Comparison of ENCODE assay signal across 20 mouse cellular contexts in the genomic region with DNA sequence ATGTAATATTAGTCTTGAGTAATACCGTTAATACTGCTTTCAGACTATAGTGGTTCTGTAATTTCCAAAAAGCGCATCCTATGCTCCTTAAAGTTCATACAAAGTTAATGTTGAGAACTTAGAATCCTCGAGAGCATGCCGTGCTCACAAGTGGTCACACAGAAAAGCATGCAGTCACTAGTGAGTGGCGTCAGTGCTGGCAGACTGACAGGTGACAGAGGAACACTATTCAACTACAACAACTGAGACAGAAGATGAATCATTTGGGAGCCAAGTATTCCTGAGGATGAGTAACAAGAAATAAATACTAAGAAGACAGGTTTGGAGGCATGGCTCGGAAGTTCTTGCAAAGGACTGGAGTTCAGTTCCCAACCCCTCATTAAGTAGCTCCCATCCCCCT.
"Had no signal": no experiment of that assay in that cellular context is flagged by ENCODE, and none has a peak within 500 bp of the region (broad histone marks: within the 10 kb centered on the region; RNA-seq: fewer than 3 reads in every experiment).

No protein-coding gene starts in this region.

- H3K27ac ChIP-seq: limb, embryonic 10.5 days; limb, embryonic 13.5 days; liver, embryonic 15.5 days; midbrain, embryonic 10.5 days; midbrain, embryonic 13.5 days; stomach, embryonic 15.5 days had no signal

- H3K9me3 ChIP-seq: limb, embryonic 10.5 days; limb, embryonic 13.5 days; liver, embryonic 12.5 days; liver, embryonic 15.5 days; lung, embryonic 15.5 days; megakaryocyte, embryonic 14.5 days; midbrain, embryonic 10.5 days; midbrain, embryonic 13.5 days; stomach, embryonic 15.5 days had no signal

- H3K4me3 ChIP-seq: limb, embryonic 10.5 days; limb, embryonic 13.5 days; liver, embryonic 12.5 days; liver, embryonic 15.5 days; lung, embryonic 15.5 days; megakaryocyte, embryonic 14.5 days; midbrain, embryonic 10.5 days; midbrain, embryonic 13.5 days; stomach, embryonic 15.5 days had no signal

- ATAC-seq: liver, embryonic 12.5 days; midbrain, embryonic 13.5 days had no signal

- H3K4me2 ChIP-seq: limb, embryonic 13.5 days; liver, embryonic 12.5 days; liver, embryonic 15.5 days; lung, embryonic 15.5 days; midbrain, embryonic 13.5 days; stomach, embryonic 15.5 days had no signal

- H3K9ac ChIP-seq: limb, embryonic 13.5 days; liver, embryonic 12.5 days; liver, embryonic 15.5 days; lung, embryonic 15.5 days; midbrain, embryonic 13.5 days; stomach, embryonic 15.5 days had no signal

- H3K27me3 ChIP-seq: limb, embryonic 13.5 days; liver, embryonic 12.5 days; liver, embryonic 15.5 days; lung, embryonic 15.5 days; megakaryocyte, embryonic 14.5 days; midbrain, embryonic 13.5 days; stomach, embryonic 15.5 days had no signal

- H3K4me1 ChIP-seq: limb, embryonic 10.5 days; limb, embryonic 13.5 days; lung, embryonic 15.5 days; midbrain, embryonic 10.5 days; midbrain, embryonic 13.5 days; stomach, embryonic 15.5 days had no signal

- DNase-seq: kidney, postnatal 14 days; kidney, postnatal 4 days; layer of hippocampus, adult 9-11 months; liver; lung, adult 18-20 months; lung, postnatal 10 days; lung, postnatal 36 days; right cerebral cortex, adult 18-20 months; right cerebral cortex, postnatal 25 days; spleen, adult 18-20 months; thymus, postnatal 25 days had no signal
